Mouse (Mus musculus) CH12.LX (cell line): Measurements from ENCODE around the gene Trpv1. TPM values are rescaled to one million over a fixed set of nuclear protein-coding genes. Genes with fewer than 3 reads are reported as not detected.

Experiments
- DNase-seq: peaks from one replicate; pipeline ENCODE4 v3.0.0-alpha.2; 2013; ENCODE audit errors: extremely low read depth
- H3K27ac ChIP-seq: 2 replicates; pipeline ENCODE4 v1.5.1; 2012; ENCODE audit warnings: low read depth, mild to moderate bottlenecking, control low read depth, moderate library complexity; ENCODE audit not compliant: insufficient read depth
- H3K27me3 ChIP-seq: replicated peaks from 2 replicates; pipeline ENCODE3; 2012; ENCODE audit warnings: inconsistent platforms
- H3K36me3 ChIP-seq, 2 experiments: replicated peaks in 1 of 2; 2 replicates each; pipeline versions ENCODE3 to v1.6.1; 2012; ENCODE audit warnings: inconsistent platforms in 1 of 2, low read length in 1 of 2, mild to moderate bottlenecking in 1 of 2, mixed read lengths in 1 of 2, moderate library complexity in 1 of 2; ENCODE audit not compliant: control insufficient read depth in 1 of 2, insufficient read depth in 1 of 2
- H3K4me1 ChIP-seq, 2 experiments: 2 replicates each; pipeline ENCODE4 v1.6.1; 2012; ENCODE audit warnings: inconsistent platforms in 1 of 2, moderate library complexity in 1 of 2; ENCODE audit not compliant: insufficient read depth in 2 of 2, control insufficient read depth in 1 of 2
- H3K4me2 ChIP-seq: 2 replicates; pipeline ENCODE4 v1.6.1; 2012; ENCODE audit warnings: low read depth, mild to moderate bottlenecking, control low read depth; ENCODE audit not compliant: poor library complexity, insufficient read depth, severe bottlenecking
- H3K4me3 ChIP-seq, 3 experiments: fragments of 150-350 bp in 1 of 3; sonication (generic) in 1 of 3; replicated peaks in 1 of 3; 2 replicates each; pipeline versions ENCODE3 to v1.5.1; 2011 to 2012; ENCODE audit warnings: low read depth in 2 of 3, low read length in 2 of 3, mild to moderate bottlenecking in 2 of 3, moderate library complexity in 2 of 3, control low read depth in 1 of 3, improper control_type of control experiment in 1 of 3, inconsistent platforms in 1 of 3, mixed read lengths in 1 of 3; ENCODE audit not compliant: poor library complexity in 1 of 3
- H3K79me2 ChIP-seq: replicated peaks from 2 replicates; pipeline ENCODE4 v1.6.1; 2012; ENCODE audit warnings: mild to moderate bottlenecking, moderate library complexity; ENCODE audit not compliant: control insufficient read depth, poor library complexity, insufficient read depth, severe bottlenecking; ENCODE audit errors: extremely low read depth
- H3K9ac ChIP-seq: 2 replicates; pipeline ENCODE4 v1.6.1; 2012; ENCODE audit warnings: low read depth, mild to moderate bottlenecking, control low read depth, moderate library complexity; ENCODE audit not compliant: insufficient read depth
- H3K9me3 ChIP-seq: replicated peaks from 2 replicates; pipeline ENCODE3; 2012; ENCODE audit warnings: low read length, inconsistent platforms, mixed read lengths
- BHLHE40 ChIP-seq: IDR thresholded peaks from 2 replicates; pipeline ENCODE4 v1.6.1; 2011; ENCODE audit warnings: mild to moderate bottlenecking, low read depth, low read length, improper control_type of control experiment
- CHD1 ChIP-seq: IDR thresholded peaks from 2 replicates; pipeline ENCODE4 v1.6.1; 2012; ENCODE audit warnings: low read depth, low read length, improper control_type of control experiment, inconsistent platforms
- CHD2 ChIP-seq: IDR thresholded peaks from 2 replicates; pipeline ENCODE4 v1.6.1; 2011; ENCODE audit warnings: low read length, improper control_type of control experiment
- CTCF ChIP-seq, 2 experiments: IDR thresholded peaks in 1 of 2; conservative IDR thresholded peaks in 1 of 2; 2 replicates each; pipeline ENCODE4 v1.5.1; 2011 to 2012; ENCODE audit warnings: low read depth in 2 of 2, low read length in 2 of 2, improper control_type of control experiment in 1 of 2, inconsistent platforms in 1 of 2, mild to moderate bottlenecking in 1 of 2, moderate library complexity in 1 of 2
- E2F4 ChIP-seq: IDR thresholded peaks from 2 replicates; pipeline ENCODE4 v1.6.1; 2011; ENCODE audit warnings: low read depth, low read length, improper control_type of control experiment; ENCODE audit not compliant: insufficient replicate concordance
- ELF1 ChIP-seq: IDR thresholded peaks from 2 replicates; pipeline ENCODE4 v1.6.1; 2014; ENCODE audit warnings: low read depth, mild to moderate bottlenecking, inconsistent platforms, low read length, improper control_type of control experiment
- EP300 ChIP-seq: IDR thresholded peaks from 2 replicates; pipeline ENCODE4 v1.6.1; 2011; ENCODE audit warnings: low read length, improper control_type of control experiment
- ETS1 ChIP-seq: conservative IDR thresholded peaks from 2 replicates; pipeline ENCODE4 v1.6.1; 2012; ENCODE audit warnings: low read depth, mild to moderate bottlenecking, inconsistent platforms, low read length, improper control_type of control experiment, moderate library complexity
- GABPA ChIP-seq: IDR thresholded peaks from 2 replicates; pipeline ENCODE4 v1.6.1; 2012; ENCODE audit warnings: low read depth, low read length, improper control_type of control experiment, inconsistent platforms; ENCODE audit not compliant: insufficient replicate concordance
- HCFC1 ChIP-seq: IDR thresholded peaks from 2 replicates; pipeline ENCODE4 v1.6.1; 2012; ENCODE audit warnings: low read depth, mild to moderate bottlenecking, inconsistent platforms, low read length, improper control_type of control experiment
- IRF4 ChIP-seq: IDR thresholded peaks from 2 replicates; pipeline ENCODE4 v1.6.1; 2014; ENCODE audit warnings: low read depth, mild to moderate bottlenecking, inconsistent platforms, low read length, improper control_type of control experiment
- JUN ChIP-seq: IDR thresholded peaks from 2 replicates; pipeline ENCODE4 v1.6.1; 2011; ENCODE audit warnings: low read depth, mild to moderate bottlenecking, low read length, improper control_type of control experiment, moderate library complexity; ENCODE audit not compliant: insufficient read depth
- JUND ChIP-seq: conservative IDR thresholded peaks from 2 replicates; pipeline ENCODE4 v1.6.1; 2011; ENCODE audit warnings: low read depth, low read length, improper control_type of control experiment
- KAT2A ChIP-seq: IDR thresholded peaks from 2 replicates; pipeline ENCODE4 v1.6.1; 2012; ENCODE audit warnings: low read length, improper control_type of control experiment, inconsistent platforms; ENCODE audit not compliant: insufficient replicate concordance
- MAFK ChIP-seq: IDR thresholded peaks from 2 replicates; pipeline ENCODE4 v1.6.1; 2011; ENCODE audit warnings: low read length, improper control_type of control experiment; ENCODE audit not compliant: insufficient replicate concordance
- MAX ChIP-seq: IDR thresholded peaks from 2 replicates; pipeline ENCODE4 v1.6.1; 2011; ENCODE audit warnings: low read length, improper control_type of control experiment
- MAZ ChIP-seq: IDR thresholded peaks from 2 replicates; pipeline ENCODE4 v1.6.1; 2012; ENCODE audit warnings: low read depth, mild to moderate bottlenecking, inconsistent platforms, low read length, improper control_type of control experiment, moderate library complexity
- MEF2A ChIP-seq: IDR thresholded peaks from 2 replicates; pipeline ENCODE4 v1.6.1; 2014; ENCODE audit warnings: low read depth, mild to moderate bottlenecking, inconsistent platforms, low read length, improper control_type of control experiment, borderline replicate concordance
- MXI1 ChIP-seq: IDR thresholded peaks from 2 replicates; pipeline ENCODE4 v1.6.1; 2011; ENCODE audit warnings: mild to moderate bottlenecking, low read depth, low read length, improper control_type of control experiment
- MYC ChIP-seq: IDR thresholded peaks from 2 replicates; pipeline ENCODE4 v1.6.1; 2011; ENCODE audit warnings: low read depth, mild to moderate bottlenecking, improper control_type of control experiment, low read length
- NELFE ChIP-seq: IDR thresholded peaks from 2 replicates; pipeline ENCODE4 v1.6.1; 2011; ENCODE audit warnings: low read depth, low read length, improper control_type of control experiment
- NRF1 ChIP-seq: IDR thresholded peaks from 2 replicates; pipeline ENCODE4 v1.6.1; 2014; ENCODE audit warnings: low read depth, mild to moderate bottlenecking, inconsistent platforms, low read length, improper control_type of control experiment, moderate library complexity
- PAX5 ChIP-seq: IDR thresholded peaks from 2 replicates; pipeline ENCODE4 v1.6.1; 2012; ENCODE audit warnings: low read length, inconsistent platforms, mixed read lengths
- POLR2A ChIP-seq: IDR thresholded peaks from 2 replicates; pipeline ENCODE4 v1.6.1; 2011; ENCODE audit warnings: low read depth, mild to moderate bottlenecking, improper control_type of control experiment, low read length
- POLR2AphosphoS2 ChIP-seq: IDR thresholded peaks from 2 replicates; pipeline ENCODE4 v1.6.1; 2011; ENCODE audit warnings: low read depth, low read length, improper control_type of control experiment
- RAD21 ChIP-seq: IDR thresholded peaks from 2 replicates; pipeline ENCODE4 v1.6.1; 2011; ENCODE audit warnings: low read depth, mild to moderate bottlenecking, low read length, improper control_type of control experiment, moderate library complexity
- RCOR1 ChIP-seq: conservative IDR thresholded peaks from 2 replicates; pipeline ENCODE4 v1.6.1; 2012; ENCODE audit warnings: low read depth, mild to moderate bottlenecking, inconsistent platforms, low read length, improper control_type of control experiment
- SIN3A ChIP-seq: IDR thresholded peaks from 2 replicates; pipeline ENCODE4 v1.6.1; 2012; ENCODE audit warnings: low read length, improper control_type of control experiment, inconsistent platforms
- SMC3 ChIP-seq: IDR thresholded peaks from 2 replicates; pipeline ENCODE4 v1.6.1; 2011; ENCODE audit warnings: low read depth, low read length, improper control_type of control experiment
- TBP ChIP-seq: conservative IDR thresholded peaks from 2 replicates; pipeline ENCODE4 v1.6.1; 2011; ENCODE audit warnings: low read depth, low read length, improper control_type of control experiment
- TCF12 ChIP-seq: IDR thresholded peaks from 2 replicates; pipeline ENCODE4 v1.6.1; 2014; ENCODE audit warnings: low read depth, mild to moderate bottlenecking, inconsistent platforms, low read length, improper control_type of control experiment
- UBTF ChIP-seq: IDR thresholded peaks from 2 replicates; pipeline ENCODE4 v1.6.1; 2012; ENCODE audit warnings: low read depth, mild to moderate bottlenecking, inconsistent platforms, low read length, improper control_type of control experiment, moderate library complexity
- USF1 ChIP-seq: IDR thresholded peaks from 2 replicates; pipeline ENCODE4 v1.6.1; 2014; ENCODE audit warnings: low read depth, mild to moderate bottlenecking, inconsistent platforms, low read length, improper control_type of control experiment
- USF2 ChIP-seq: conservative IDR thresholded peaks from 2 replicates; pipeline ENCODE4 v1.6.1; 2011; ENCODE audit warnings: low read depth, low read length, improper control_type of control experiment
- ZC3H11A ChIP-seq: IDR thresholded peaks from 2 replicates; pipeline ENCODE4 v1.6.1; 2012; ENCODE audit warnings: low read depth, mild to moderate bottlenecking, inconsistent platforms, low read length, improper control_type of control experiment
- ZKSCAN1 ChIP-seq: IDR thresholded peaks from 2 replicates; pipeline ENCODE4 v1.6.1; 2012; ENCODE audit warnings: low read depth, inconsistent platforms, low read length, improper control_type of control experiment, borderline replicate concordance
- ZMIZ1 ChIP-seq: IDR thresholded peaks from 2 replicates; pipeline ENCODE4 v1.6.1; 2012; ENCODE audit warnings: low read depth, mild to moderate bottlenecking, inconsistent platforms, low read length, improper control_type of control experiment
- ZNF384 ChIP-seq: IDR thresholded peaks from 2 replicates; pipeline ENCODE4 v1.6.1; 2012; ENCODE audit warnings: low read depth, low read length, improper control_type of control experiment, inconsistent platforms
- dilution Hi-C: fragments of 300-500 bp; cut with MboI; formaldehyde crosslinking; loops from 2 replicates; pipeline ENCODE4 v1.14.3; 2020; ENCODE audit warnings: low sequenced_read_pairs; ENCODE audit not compliant: extremely low pct_unique_long_range_greater_than_20kb, extremely low pct_ligation_motif_present
- in situ Hi-C: fragments of 300-500 bp; cut with MboI; formaldehyde crosslinking; loops from 3 replicates; pipeline ENCODE4 v1.14.3; 2019; ENCODE audit warnings: low sequenced_read_pairs, low pct_ligation_motif_present, low pct_unique_long_range_greater_than_20kb, mixed read lengths
- polyA plus RNA-seq: library from polyadenylated mRNA; unstranded; fragments of >175 nt; gene quantifications from 2 replicates; pipeline ENCODE4 v1.2.1, GENCODE M21; 2012; ENCODE audit warnings: low read depth; ENCODE audit not compliant: insufficient read length
- total RNA-seq, 2 experiments: library from RNA; depleted of rRNA; stranded (reverse); fragments of 300-350 nt in 1 of 2; fragments of >200 nt in 1 of 2; gene quantifications; 2 replicates each; pipeline ENCODE4 v1.2.3; 2012 to 2014

Trpv1 gene
- total and polyA plus RNA-seq, 3 experiments: 0.08 to 0.13 TPM; not detected in 1

GRCm38 (mm10) chr11:73199230-73199712 lies 34.8 kb upstream of the Trpv1 start, which contains the start of gene Shpk:
Gene Shpk, plus strand, starts transcription at chr11:73199460.
- no peaks in the 10 kb centered on the region for H3K79me2 ChIP-seq
- no peak within 1 kb of the TSS for H3K27ac ChIP-seq
- H3K27me3 ChIP-seq: peaks cover 2% of the 10 kb centered on the region
- H3K36me3 ChIP-seq: peaks cover 0 to 7% of the 10 kb centered on the region in 2 experiments
- peak; percentile 99 for DNase-seq
- H3K9me3 ChIP-seq: no peaks in the 10 kb centered on the region
- TF ChIP-seq BHLHE40 (no peak), ELF1 (peak; percentile 84), CHD1 (0 out of 2 replicates have a peak, but pooled peaks have one; percentile 30), POLR2A (peak; percentile 65), MAX (peak; percentile 60), SIN3A (peak; percentile 88), TBP (peak; percentile 69), MAFK (no peak), POLR2AphosphoS2 (no peak), TCF12 (no peak), ETS1 (no peak), EP300 (no peak), MEF2A (no peak), RCOR1 (no peak), CHD2 (peak; percentile 68; the same call in 1 of the 2 replicates), GABPA (no peak), MXI1 (peak; percentile 86), JUND (no peak), RAD21 (no peak), MAZ (no peak; the same call in 1 of the 2 replicates), KAT2A (no peak), USF2 (no peak), ZC3H11A (no peak), IRF4 (no peak; the same call in 1 of the 2 replicates), ZKSCAN1 (no peak), HCFC1 (peak; percentile 58; the same call in 1 of the 2 replicates), NELFE (no peak; the same call in 1 of the 2 replicates), UBTF (peak; percentile 83), CTCF (conservative IDR thresholded peaks at IDR 0.05 in 1 of 2, IDR thresholded peaks at IDR 0.05 in 1 of 2; ENCODE audit: low read depth in 2 of 2, low read length in 2 of 2) (no peak), NRF1 (peak; percentile 7; the same call in 1 of the 2 replicates), JUN (no peak), PAX5 (no peak), USF1 (no peak), E2F4 (0 out of 2 replicates have a peak, but pooled peaks have one; percentile 54), ZNF384 (no peak), ZMIZ1 (peak; percentile 38; the same call in 1 of the 2 replicates), MYC (peak; percentile 71; the same call in 1 of the 2 replicates), SMC3 (no peak)
- dilution Hi-C loops (no loop called here), in situ Hi-C loops (no loop called here)
- H3K4me2 ChIP-seq: peak within 1 kb of the TSS; percentile 90
- peaks cover 6 to 25% of the 10 kb centered on the region in 2 experiments; a peak in 3 of 4 replicates for H3K4me1 ChIP-seq
- H3K4me3 ChIP-seq: peak within 1 kb of the TSS; percentile 70 to 91 (median 79)
- peak within 1 kb of the TSS; percentile 76 for H3K9ac ChIP-seq
